Mouse (Mus musculus): Measurements from ENCODE around the gene Ufsp1. TPM values are rescaled to one million over a fixed set of nuclear protein-coding genes. Genes with fewer than 3 reads are reported as not detected.
A peak's percentile ranks its signal among the peaks of the same experiment; 100 is the strongest.
"Not testable (repeated sequence)": the region's sequence is repeated elsewhere in the genome, so short reads cannot be mapped to it uniquely, and the experiment has no call there.

Gene Ufsp1
- total RNA-seq (2014; fragmentation: Nextera tagmentation) (0.53 TPM in 1 of 2 replicates, not detected in the other), total RNA-seq (2017) (0.43 and 5.2 TPM in 2 replicates)

DNA sequence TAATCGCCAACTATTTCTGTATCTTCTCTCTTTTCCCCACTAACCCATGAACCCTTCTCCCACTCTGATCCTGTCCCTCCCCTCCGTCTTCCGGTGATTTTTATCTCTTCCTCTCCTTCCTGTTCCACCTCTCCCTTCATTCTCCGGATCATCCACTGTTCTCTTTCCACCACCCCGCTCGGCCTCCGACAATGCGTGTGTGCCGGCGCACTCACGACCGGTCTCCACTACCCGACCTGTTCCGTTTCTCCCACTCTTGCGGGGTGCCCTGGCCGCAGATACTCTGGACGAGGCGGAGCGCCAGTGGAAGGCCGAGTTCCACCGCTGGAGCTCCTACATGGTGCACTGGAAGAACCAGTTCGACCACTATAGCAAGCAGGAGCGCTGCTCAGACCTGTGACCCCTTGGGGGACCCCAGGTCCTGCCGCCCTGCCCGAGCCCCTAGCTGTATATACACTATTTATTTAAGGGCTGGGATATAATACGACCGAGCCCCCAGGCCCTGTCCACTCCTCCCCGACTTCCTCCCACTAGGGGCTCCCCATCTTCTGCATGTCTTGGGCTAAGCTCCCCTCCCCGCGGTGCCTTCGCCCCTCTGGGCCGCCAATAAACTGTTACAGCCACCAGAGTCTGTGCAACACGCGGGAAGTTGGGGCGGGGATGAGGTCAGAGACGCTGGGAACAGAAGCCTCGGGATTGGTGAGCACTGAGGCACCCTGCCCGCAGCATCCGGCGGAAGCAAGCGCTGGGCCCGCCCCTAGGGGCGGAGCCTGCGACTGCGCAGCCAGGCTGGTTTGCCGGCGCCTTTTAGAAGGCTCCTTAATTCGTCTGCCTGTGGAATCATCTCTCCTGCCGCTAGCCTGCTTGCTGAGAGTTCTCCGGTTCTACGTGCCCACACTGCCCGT is at the start of gene Ufsp1:
Gene Ufsp1 (plus strand): TSS at position 791 of the 905 bp plus-strand sequence.
- ATAC-seq (replicated peaks; ENCODE audit: poor library complexity, severe bottlenecking), result peak; percentile 86

GRCm38 (mm10) chr5:137263897-137264720 is 30.3 kb upstream of the Ufsp1 start:
- peak; percentile 90 for ATAC-seq (replicated peaks; ENCODE audit: poor library complexity, severe bottlenecking)

- ATAC-seq (replicated peaks; ENCODE audit: poor library complexity, severe bottlenecking), result no peak
Observed at GRCm38 (mm10) chr5:137264787-137265186, 29.6 kb upstream of the Ufsp1 start.

GRCm38 (mm10) chr5:137268131-137268910 is 26.1 kb upstream of the Ufsp1 start:
- ATAC-seq (replicated peaks; ENCODE audit: poor library complexity, severe bottlenecking), result no peak

DNA sequence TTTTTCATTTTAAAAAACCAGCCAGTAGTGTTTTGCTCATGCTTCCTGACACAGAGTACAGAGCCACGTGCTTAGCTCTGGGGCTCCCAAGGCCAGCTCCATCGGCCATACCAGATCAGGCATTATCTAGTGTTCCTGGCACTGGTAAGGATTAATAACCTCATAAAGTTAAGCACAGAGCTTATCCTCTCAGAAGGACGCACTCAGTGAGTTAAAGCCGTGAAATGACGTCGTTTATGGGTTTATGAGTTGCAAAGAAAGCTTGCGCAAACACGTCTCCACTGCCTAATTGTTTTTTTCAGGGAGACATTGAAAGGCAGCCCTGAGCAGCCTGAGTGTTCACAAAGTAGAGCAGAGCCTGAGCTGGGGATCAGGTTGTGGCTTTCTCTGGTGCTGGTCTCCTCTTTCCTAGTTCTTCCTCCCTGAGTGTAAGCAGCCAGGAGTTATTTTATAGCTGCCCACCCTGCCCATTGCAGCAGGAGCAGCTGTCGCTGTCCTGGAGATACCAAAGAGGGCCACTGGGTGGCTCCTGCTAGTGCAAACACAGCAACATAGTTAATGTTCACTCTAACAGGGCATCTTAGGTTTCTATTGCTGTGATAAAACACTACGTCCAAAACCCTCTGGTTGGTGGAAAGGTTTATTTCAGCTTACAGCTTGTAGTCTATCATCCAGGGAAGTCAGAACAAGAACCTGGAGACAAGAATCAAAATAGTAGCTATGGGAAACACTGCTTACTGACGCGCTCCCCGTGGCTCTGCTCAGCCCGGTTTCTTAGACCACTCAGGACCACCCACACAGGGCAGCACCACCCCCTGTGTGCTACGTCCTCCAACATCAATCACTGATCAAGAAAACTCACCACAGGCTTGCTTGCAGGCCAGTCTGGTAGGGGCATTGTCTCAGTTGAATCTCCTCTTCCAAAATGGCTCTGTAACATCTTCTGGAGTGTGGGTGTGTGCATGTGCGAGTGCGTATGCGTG is 16.8 kb upstream of the Ufsp1 start:
- ATAC-seq (replicated peaks; ENCODE audit: poor library complexity, severe bottlenecking), result peak; percentile 73

- not testable (repeated sequence) for ATAC-seq (replicated peaks; ENCODE audit: poor library complexity, severe bottlenecking)
Observed at GRCm38 (mm10) chr5:137284411-137284810, 10.0 kb upstream of the Ufsp1 start.

DNA sequence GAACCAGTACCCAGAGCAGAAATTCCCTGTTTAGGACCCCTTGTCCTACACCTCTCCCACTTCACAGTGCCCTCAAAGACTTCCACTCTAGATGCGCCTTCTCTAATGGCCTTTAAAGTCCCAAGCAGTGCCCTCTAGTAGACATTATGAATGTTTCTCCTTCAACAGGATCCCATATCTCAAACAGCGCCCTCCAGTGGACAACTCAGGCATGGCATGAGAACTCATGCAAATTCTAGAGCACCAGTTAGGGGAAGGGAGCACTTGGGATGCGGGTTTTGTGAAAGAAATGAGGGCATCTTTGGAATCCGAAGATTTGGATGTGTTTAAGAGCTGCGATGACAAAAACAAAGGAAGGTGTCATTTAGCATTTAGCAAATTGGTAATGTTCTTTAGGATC is 9.4 kb upstream of the Ufsp1 start:
- 0 out of 2 replicates have a peak, but pooled peaks have one; percentile 23 for ATAC-seq (replicated peaks; ENCODE audit: poor library complexity, severe bottlenecking)

DNA sequence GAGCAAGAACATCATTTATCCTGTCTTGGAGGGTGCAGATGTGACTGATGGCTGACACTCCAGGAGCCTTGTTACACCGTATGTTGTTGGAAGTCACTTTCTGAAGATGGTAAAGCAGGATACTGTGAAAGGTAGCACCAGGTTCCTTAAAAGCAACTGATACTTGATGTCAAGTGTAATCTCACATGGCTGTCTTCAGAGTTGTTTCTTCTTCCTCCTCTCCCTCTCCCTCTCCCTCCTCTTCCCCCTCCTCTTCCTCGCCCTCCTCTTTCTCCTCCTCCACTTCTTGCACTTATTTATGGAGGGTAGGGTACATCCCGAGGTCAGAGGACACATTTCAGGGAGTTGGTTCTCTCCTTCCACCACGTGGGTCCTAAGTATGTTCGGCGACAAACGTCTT is 8.4 kb upstream of the Ufsp1 start:
- no peak for ATAC-seq (replicated peaks; ENCODE audit: poor library complexity, severe bottlenecking)

GRCm38 (mm10) chr5:137286655-137287031 is 7.8 kb upstream of the Ufsp1 start:
- peak; percentile 82 for ATAC-seq (replicated peaks; ENCODE audit: poor library complexity, severe bottlenecking)

DNA sequence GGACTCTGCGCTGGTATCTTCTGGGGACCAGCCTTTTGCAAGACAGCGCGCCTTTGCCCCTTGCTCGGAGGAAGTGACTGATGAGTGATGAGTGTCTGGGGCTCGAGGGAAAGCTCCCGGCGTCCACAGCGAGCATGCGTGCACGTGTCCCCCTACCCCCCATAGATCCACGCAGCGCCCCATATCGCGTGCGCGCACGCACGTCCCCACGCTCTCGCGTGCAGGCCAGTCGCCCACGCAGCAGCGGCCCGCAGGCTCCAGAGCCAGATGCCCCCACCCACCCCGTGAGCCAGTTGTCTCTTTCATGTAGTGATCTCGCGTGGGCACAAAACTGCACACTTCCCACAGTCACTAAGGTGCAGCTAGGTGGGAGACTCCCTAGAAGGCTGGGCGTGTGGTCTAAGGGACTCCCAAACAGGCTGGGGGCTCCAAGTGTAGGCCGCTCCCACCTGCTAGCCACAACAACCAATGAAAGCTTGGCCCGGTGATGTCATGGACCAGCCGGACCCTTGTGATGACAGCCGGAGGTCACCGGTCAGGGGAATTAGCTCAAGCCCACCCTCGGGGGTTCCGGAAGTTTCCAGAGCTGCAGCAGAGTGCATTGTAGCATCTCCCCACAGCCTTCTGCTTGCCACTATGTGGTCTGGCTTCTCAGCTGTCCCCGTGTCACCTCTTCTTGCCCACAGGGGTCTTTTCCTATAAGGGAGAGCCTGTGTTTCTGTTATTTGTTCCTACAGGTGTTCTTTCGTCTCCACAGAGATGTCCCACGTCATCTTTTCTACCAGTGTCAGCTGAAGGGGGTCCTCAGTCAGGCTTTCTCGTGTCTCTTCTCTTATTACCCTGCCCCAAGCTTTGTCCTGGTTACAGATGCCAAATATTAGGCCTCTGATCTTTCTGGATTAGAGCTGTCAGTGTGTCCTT is 7.1 kb upstream of the Ufsp1 start, which contains the start of gene Ache:
Gene Ache (plus strand): TSS at position 488 of the 921 bp plus-strand sequence.
- ATAC-seq (replicated peaks; ENCODE audit: poor library complexity, severe bottlenecking), result no peak

DNA sequence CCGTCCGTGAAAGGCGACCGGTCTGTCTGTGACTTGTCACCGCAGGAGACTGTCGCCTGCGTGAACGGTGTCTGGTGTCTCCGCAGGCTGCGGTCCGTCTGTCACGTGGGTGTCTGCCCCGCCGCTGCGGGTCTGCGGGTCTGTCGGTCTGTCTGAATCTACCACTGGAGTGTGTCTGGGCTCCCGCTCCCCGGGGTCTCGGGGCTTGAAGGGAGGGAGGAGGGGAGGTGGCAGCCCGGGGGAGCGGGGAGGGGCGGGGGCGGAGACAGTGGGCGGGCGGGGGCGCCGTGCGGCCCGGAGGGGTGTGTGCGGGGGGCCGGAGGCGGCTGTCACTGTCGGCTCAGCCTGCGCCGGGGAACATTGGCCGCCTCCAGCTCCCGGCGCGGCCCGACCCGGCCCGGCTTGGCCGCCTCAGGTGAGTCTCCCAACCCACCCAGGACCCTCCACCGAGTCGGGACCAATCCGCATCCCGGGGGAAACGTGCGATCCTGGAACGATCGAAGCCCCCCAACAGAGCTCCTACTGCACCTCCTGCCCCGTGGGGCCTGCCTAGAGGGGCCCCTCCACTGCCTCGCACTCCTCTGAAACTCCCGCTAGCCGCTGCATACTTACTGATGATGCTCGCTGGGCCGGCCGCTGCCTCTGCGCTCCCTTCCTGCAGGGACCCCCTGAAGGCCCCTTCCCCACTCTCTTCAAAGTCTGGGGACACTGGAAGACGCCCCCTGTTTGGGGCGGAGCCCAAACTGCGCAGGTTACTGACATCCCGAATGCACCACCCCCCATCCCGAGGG is 6.3 kb upstream of the Ufsp1 start:
- no peak for ATAC-seq (replicated peaks; ENCODE audit: poor library complexity, severe bottlenecking)

GRCm38 (mm10) chr5:137288999-137289470 is 5.4 kb upstream of the Ufsp1 start:
- ATAC-seq (replicated peaks; ENCODE audit: poor library complexity, severe bottlenecking), result no peak

DNA sequence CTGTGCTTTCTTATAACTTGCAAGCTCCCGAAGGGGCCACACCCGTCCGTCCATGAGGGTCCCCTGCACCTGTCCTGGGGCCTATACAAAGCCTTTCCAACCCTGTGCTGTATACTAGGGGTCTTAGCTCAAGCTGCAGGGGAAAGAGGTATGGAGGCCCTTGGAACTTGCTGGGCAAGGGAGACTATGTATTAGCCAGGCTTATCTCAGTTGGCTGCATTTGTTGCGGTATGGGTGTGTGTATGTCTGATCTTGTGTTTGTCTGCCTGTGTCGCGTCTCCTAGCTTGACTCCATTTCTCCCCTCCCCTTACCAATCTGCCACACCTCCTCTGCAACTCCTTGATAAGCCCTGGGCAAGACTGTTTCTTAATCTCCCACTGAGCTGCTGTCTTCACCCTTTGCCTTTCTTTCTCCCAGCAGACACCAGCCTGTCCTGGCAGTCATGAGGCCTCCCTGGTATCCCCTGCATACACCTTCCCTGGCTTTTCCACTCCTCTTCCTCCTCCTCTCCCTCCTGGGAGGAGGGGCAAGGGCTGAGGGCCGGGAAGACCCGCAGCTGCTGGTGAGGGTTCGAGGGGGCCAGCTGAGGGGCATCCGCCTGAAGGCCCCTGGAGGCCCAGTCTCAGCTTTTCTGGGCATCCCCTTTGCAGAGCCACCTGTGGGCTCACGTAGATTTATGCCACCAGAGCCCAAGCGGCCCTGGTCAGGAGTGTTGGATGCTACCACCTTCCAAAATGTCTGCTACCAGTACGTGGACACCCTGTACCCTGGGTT is 4.7 kb upstream of the Ufsp1 start:
- no peak for ATAC-seq (replicated peaks; ENCODE audit: poor library complexity, severe bottlenecking)

GRCm38 (mm10) chr5:137290677-137291076 is 3.8 kb upstream of the Ufsp1 start:
- peak; percentile 23 for ATAC-seq (replicated peaks; ENCODE audit: poor library complexity, severe bottlenecking)

- no peak for ATAC-seq (replicated peaks; ENCODE audit: poor library complexity, severe bottlenecking)
Observed at GRCm38 (mm10) chr5:137291381-137291926, 3.0 kb upstream of the Ufsp1 start.

DNA sequence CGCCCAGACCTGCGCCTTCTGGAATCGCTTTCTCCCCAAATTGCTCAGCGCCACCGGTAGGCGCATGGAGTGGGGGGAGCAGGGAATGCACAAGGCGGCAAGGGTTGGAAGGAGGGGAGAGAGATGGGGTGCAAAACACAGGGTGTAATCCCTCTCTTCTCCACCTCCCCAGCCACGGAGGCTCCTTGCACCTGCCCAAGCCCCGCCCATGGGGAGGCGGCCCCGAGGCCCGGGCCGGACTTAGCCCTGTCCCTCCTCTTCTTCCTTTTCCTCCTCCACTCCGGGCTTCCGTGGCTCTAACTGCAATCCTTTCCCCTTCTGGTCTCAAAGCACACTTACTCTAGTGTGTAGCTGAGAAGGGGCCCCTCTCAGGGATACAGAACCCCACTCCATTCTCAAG is 1.1 kb upstream of the Ufsp1 start:
- peak; percentile 62 for ATAC-seq (replicated peaks; ENCODE audit: poor library complexity, severe bottlenecking)
